Mouse (Mus musculus) heart, postnatal 25 days (tissue): Measurements from ENCODE around the gene Gata2. TPM values are rescaled to one million over a fixed set of nuclear protein-coding genes. Genes with fewer than 3 reads are reported as not detected.

Experiments
- DNase-seq: peaks from one replicate; pipeline ENCODE4 v3.0.0; 2022; ENCODE audit warnings: low spot score
- intact Hi-C: fragments of 180-260 bp; cut with DNase I; formaldehyde crosslinking; loops from one replicate; pipeline ENCODE4 v1.15.1; 2025
- total RNA-seq, 2 experiments: library from RNA; stranded (reverse); gene quantifications; 2 replicates each; pipeline ENCODE4 v1.2.3; 2021

Gene Gata2
- total RNA-seq, 2 experiments from 2014 or later, result 17.0 to 19.8 TPM

DNA sequence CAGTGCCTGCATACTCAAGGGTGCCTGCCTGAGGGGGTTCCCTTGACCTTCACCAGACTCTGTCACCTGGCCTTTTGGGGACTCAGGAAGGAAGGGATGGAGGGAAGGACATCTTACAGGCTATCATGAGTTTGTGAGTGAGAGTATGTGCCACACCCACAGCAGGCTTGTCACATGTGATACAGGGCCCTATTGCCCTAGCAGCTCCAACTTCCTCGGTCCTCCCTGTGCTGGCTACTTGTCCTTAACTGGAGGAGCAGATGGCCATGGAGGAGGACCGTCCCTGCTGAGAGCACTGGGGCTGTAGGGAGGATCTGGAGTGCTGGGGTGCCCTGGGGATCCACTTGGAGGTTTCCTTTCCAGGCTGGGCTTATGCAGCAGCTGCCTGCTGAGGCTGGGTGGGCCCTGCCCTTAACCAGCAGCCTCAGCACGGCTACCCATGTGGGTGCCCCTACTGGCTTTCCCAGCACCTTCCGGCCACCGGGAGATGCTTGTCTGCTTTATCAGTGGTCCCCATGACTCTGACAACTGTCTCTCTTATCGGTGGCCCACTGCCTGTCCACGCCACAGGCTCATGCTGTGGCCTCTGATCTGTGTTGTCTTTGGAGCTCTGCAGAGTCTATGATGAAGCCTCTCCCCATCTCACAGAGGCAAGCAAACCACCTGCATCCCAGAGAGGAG, 58.2 kb downstream of the Gata2 start:
- no peak for DNase-seq
- intact Hi-C loops, result no loop called here

- intact Hi-C loops, result no loop called here
- no peak for DNase-seq
These were observed 60.4 kb downstream of the Gata2 start for GRCm38 (mm10) chr6:88254082-88254481.

DNA sequence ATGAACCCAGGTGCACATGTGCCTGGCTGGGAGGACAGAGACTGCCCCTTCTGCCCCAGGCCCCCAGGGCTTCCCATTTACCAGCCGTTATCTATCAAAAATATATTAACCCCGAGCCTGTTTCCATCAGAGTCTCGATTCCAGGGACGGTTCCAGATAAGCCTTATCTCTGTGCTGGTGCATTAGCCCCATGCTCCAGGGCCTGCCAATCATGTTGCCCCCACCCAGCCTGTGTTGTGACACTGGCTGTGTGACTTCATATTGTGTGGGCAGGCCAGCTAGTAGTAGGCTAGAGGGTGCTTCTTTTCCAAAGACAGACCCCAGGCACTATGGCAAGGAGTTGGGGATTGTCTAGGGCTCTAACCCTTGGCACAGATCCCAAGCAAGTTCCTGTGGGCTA, 61.7 kb downstream of the Gata2 start:
- intact Hi-C loops, result no loop called here
- no peak for DNase-seq

Other genes with a start within 250 kb of the Gata2 start
- 1 to 10 TPM; 1.7 to 2.7 TPM for gene H1fx, start 212.3 kb upstream of the Gata2 start, total RNA-seq
- 100 to 1,000 TPM; 292 to 305 TPM for gene Rab7, start 148.6 kb upstream of the Gata2 start, total RNA-seq
- gene Rpn1, start 109.4 kb upstream of the Gata2 start, total RNA-seq, result 100 to 1,000 TPM in 1 of 2 experiments, 10 to 100 TPM in 1; 95.7 to 115 TPM
- not detected for gene Dnajb8, start 28.4 kb downstream of the Gata2 start, total RNA-seq